Mouse (Mus musculus) brain, embryonic 14.5 days (tissue): ENCODE data around the gene Creb3l4. TPM values are rescaled to one million over a fixed set of nuclear protein-coding genes. Genes with fewer than 3 reads are reported as not detected.
"Not testable (repeated sequence)": the region's sequence is repeated elsewhere in the genome, so short reads cannot be mapped to it uniquely, and the experiment has no call there.

Experiments used
- DNase-seq: peaks from one replicate; pipeline ENCODE4 v3.0.0-alpha.2; 2011; ENCODE audit warnings: low read depth
- CTCF ChIP-seq: fragments of 200-500 bp; IDR thresholded peaks from 2 replicates; pipeline ENCODE4 v1.5.1; 2012; ENCODE audit warnings: inconsistent platforms, mild to moderate bottlenecking, moderate library complexity, borderline replicate concordance; ENCODE audit not compliant: insufficient read depth, insufficient read length; ENCODE audit errors: extremely low read depth
- POLR2A ChIP-seq: fragments of 200-500 bp; IDR thresholded peaks from 2 replicates; pipeline ENCODE4 v1.6.1; 2012; ENCODE audit warnings: mild to moderate bottlenecking, inconsistent platforms, borderline replicate concordance; ENCODE audit not compliant: poor library complexity, insufficient read depth, insufficient read length, severe bottlenecking; ENCODE audit errors: extremely low read depth
- polyA plus RNA-seq: library from polyadenylated mRNA; depleted of rRNA; stranded (reverse); fragments of >200 nt; gene quantifications from 2 replicates; pipeline ENCODE4 v1.2.3, GENCODE M21; 2012; rRNA removed

Gene Creb3l4
- 1.3 and 2.4 TPM in 2 replicates for polyA plus RNA-seq

- peak; percentile 95 for DNase-seq
- no peak for TF ChIP-seq CTCF
Observed at GRCm38 (mm10) chr3:90242984-90243775, at the start of gene Creb3l4. Gene Creb3l4, minus strand, starts transcription at chr3:90243512.

GRCm38 (mm10) chr3:90292345-90293275 lies 49.3 kb upstream of the Creb3l4 start, which contains the start of gene Gatad2b:
Gene Gatad2b, plus strand, starts transcription at chr3:90293178.
- peak; percentile 61; the same call in 1 of the 2 replicates for TF ChIP-seq POLR2A
- TF ChIP-seq CTCF, result no peak
- DNase-seq, result peak; percentile 100

- no peak for TF ChIP-seq CTCF
- no peak for TF ChIP-seq POLR2A
- DNase-seq, result no peak
Observed at GRCm38 (mm10) chr3:90291982-90292344, 48.7 kb upstream of the Creb3l4 start.

- TF ChIP-seq CTCF (no peak), POLR2A (no peak)
- peak; percentile 14 for DNase-seq
Observed at GRCm38 (mm10) chr3:90290602-90291001, 47.3 kb upstream of the Creb3l4 start.

- DNase-seq, result not testable (repeated sequence)
Observed at GRCm38 (mm10) chr3:90289403-90289802, 46.1 kb upstream of the Creb3l4 start.

GRCm38 (mm10) chr3:90284150-90284549 lies 40.8 kb upstream of the Creb3l4 start:
- TF ChIP-seq POLR2A, result no peak
- no peak for TF ChIP-seq CTCF
- no peak for DNase-seq

- TF ChIP-seq CTCF (no peak), POLR2A (no peak)
- no peak for DNase-seq
Observed at GRCm38 (mm10) chr3:90280708-90281107, 37.4 kb upstream of the Creb3l4 start.

- TF ChIP-seq CTCF, result no peak
- no peak for TF ChIP-seq POLR2A
- no peak for DNase-seq
Observed at GRCm38 (mm10) chr3:90279743-90280142, 36.4 kb upstream of the Creb3l4 start.

GRCm38 (mm10) chr3:90279216-90279615 lies 35.9 kb upstream of the Creb3l4 start:
- no peak for DNase-seq
- no peak for TF ChIP-seq POLR2A

GRCm38 (mm10) chr3:90278211-90278610 lies 34.9 kb upstream of the Creb3l4 start:
- DNase-seq, result no peak
- TF ChIP-seq POLR2A, result no peak
- TF ChIP-seq CTCF, result no peak

GRCm38 (mm10) chr3:90277793-90278192 lies 34.5 kb upstream of the Creb3l4 start:
- no peak for DNase-seq
- TF ChIP-seq POLR2A (no peak), CTCF (no peak)

GRCm38 (mm10) chr3:90276858-90277257 lies 33.5 kb upstream of the Creb3l4 start:
- no peak for DNase-seq
- TF ChIP-seq CTCF, result no peak
- TF ChIP-seq POLR2A, result no peak
